Mouse (Mus musculus) cerebellum, postnatal 36 days (tissue): ENCODE data around the gene Sh3d19.

Experiments used
- DNase-seq, 2 experiments: peaks; one replicate each; pipeline ENCODE4 v3.0.0; 2021 to 2022; ENCODE audit warnings: mixed read lengths in 2 of 2

Gene Sh3d19

GRCm38 (mm10) chr3:86030566-86030965 is 59.7 kb downstream of the Sh3d19 start:
- peak; percentile 52 to 62 for DNase-seq

GRCm38 (mm10) chr3:86033455-86034090 is 62.7 kb downstream of the Sh3d19 start:
- DNase-seq: no peak

- no peak for DNase-seq
Observed at GRCm38 (mm10) chr3:86037926-86038484, 67.1 kb downstream of the Sh3d19 start.

GRCm38 (mm10) chr3:86038648-86039047 is 67.7 kb downstream of the Sh3d19 start:
- no peak for DNase-seq

GRCm38 (mm10) chr3:86040286-86041201 is 69.6 kb downstream of the Sh3d19 start:
- DNase-seq: no peak

GRCm38 (mm10) chr3:86047686-86048408 is 76.9 kb downstream of the Sh3d19 start:
- no peak for DNase-seq

GRCm38 (mm10) chr3:86049041-86049440 is 78.1 kb downstream of the Sh3d19 start:
- no peak for DNase-seq

- no peak for DNase-seq
Observed at GRCm38 (mm10) chr3:86056678-86057077, 85.8 kb downstream of the Sh3d19 start.

GRCm38 (mm10) chr3:86057436-86058095 is 86.7 kb downstream of the Sh3d19 start:
- DNase-seq: no peak

GRCm38 (mm10) chr3:86069646-86070250 is 98.8 kb downstream of the Sh3d19 start:
- no peak for DNase-seq

GRCm38 (mm10) chr3:86070799-86071198 is 99.9 kb downstream of the Sh3d19 start:
- DNase-seq: no peak

GRCm38 (mm10) chr3:86072066-86072465 is 101.2 kb downstream of the Sh3d19 start:
- DNase-seq: peak in 1 of 2 experiments; percentile 17

- DNase-seq: no peak
Observed at GRCm38 (mm10) chr3:86072889-86073288, 102.0 kb downstream of the Sh3d19 start.

GRCm38 (mm10) chr3:86075593-86075992 is 104.7 kb downstream of the Sh3d19 start:
- no peak for DNase-seq

- DNase-seq: no peak
Observed at GRCm38 (mm10) chr3:86076511-86077283, 105.8 kb downstream of the Sh3d19 start.

- no peak for DNase-seq
Observed at GRCm38 (mm10) chr3:86083051-86083450, 112.1 kb downstream of the Sh3d19 start.

- DNase-seq: no peak
Observed at GRCm38 (mm10) chr3:86085001-86085400, 114.1 kb downstream of the Sh3d19 start.

GRCm38 (mm10) chr3:86087872-86088271 is 117.0 kb downstream of the Sh3d19 start:
- no peak for DNase-seq

GRCm38 (mm10) chr3:86093213-86093845 is 122.4 kb downstream of the Sh3d19 start:
- DNase-seq: no peak

- DNase-seq: no peak
Observed at GRCm38 (mm10) chr3:86093907-86094306, 123.0 kb downstream of the Sh3d19 start.

GRCm38 (mm10) chr3:86101956-86102355 is 131.0 kb downstream of the Sh3d19 start:
- no peak for DNase-seq
